Mouse (Mus musculus): ENCODE results near the gene Gm8374.
"Not testable (repeated sequence)": the region's sequence is repeated elsewhere in the genome, so short reads cannot be mapped to it uniquely, and the experiment has no call there.

DNA sequence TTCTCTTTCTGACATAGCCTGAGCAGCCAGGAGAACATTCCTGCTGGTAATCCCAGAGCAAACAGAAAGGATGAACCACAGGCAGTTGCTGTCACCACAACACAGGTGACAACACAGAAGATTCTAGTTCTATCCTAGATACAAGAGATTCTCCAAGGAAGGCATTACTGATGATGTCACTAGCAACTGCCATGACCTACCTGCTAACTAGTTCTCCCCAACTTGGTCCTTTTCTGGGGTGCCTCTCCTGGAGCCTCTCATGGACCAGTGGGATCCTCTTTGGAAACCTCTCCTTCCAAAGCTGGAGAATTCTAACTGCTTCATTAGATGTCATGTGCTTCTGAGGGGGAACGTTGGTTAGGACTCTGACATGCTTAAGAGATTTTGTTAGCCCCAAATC lies 32.6 kb downstream of the Gm8374 start, which contains the start of gene Gm5797:
- TF ChIP-seq POLR2A, CTCF (IDR thresholded peaks at IDR 0.05; ENCODE audit: insufficient read depth, low read depth, low read length): not testable (repeated sequence)
